Mouse (Mus musculus) liver, embryonic 16.5 days (tissue): Measurements from ENCODE around the gene Slit3. TPM values are rescaled to one million over a fixed set of nuclear protein-coding genes. Genes with fewer than 3 reads are reported as not detected.

Experiments
- ATAC-seq: fragments of 200-750 bp; cut with Nextera tagmentation; 2 replicates; pipeline ENCODE4 v1.8.0; 2017; ENCODE audit warnings: low read depth, mild to moderate bottlenecking, moderate number of reproducible peaks, moderate library complexity
- H3K27ac ChIP-seq: fragments of 300-500 bp; sonication (generic); 2 replicates; pipeline ENCODE4 v1.5.1; 2014; ENCODE audit warnings: mild to moderate bottlenecking, low read length
- H3K27me3 ChIP-seq: fragments of 300-500 bp; sonication (generic); 2 replicates; pipeline ENCODE4 v1.6.1; 2014; ENCODE audit warnings: low read depth, low read length, mixed read lengths; ENCODE audit not compliant: control insufficient read depth, insufficient read depth
- H3K36me3 ChIP-seq: fragments of 300-500 bp; sonication (generic); 2 replicates; pipeline ENCODE4 v1.6.1; 2014; ENCODE audit warnings: mild to moderate bottlenecking; ENCODE audit not compliant: control insufficient read depth, insufficient read depth
- H3K4me1 ChIP-seq: fragments of 300-500 bp; sonication (generic); 2 replicates; pipeline ENCODE4 v1.6.1; 2014; ENCODE audit warnings: low read depth, low read length, mixed read lengths; ENCODE audit not compliant: control insufficient read depth
- H3K4me2 ChIP-seq: fragments of 300-500 bp; sonication (generic); 2 replicates; pipeline ENCODE4 v1.6.1; 2014; ENCODE audit warnings: low read depth, low read length, mixed read lengths
- H3K4me3 ChIP-seq: fragments of 300-500 bp; sonication (generic); 2 replicates; pipeline ENCODE4 v1.5.1; 2014; ENCODE audit warnings: low read depth, mild to moderate bottlenecking, low read length
- H3K9ac ChIP-seq: fragments of 300-500 bp; sonication (generic); 2 replicates; pipeline ENCODE4 v1.6.1; 2014; ENCODE audit warnings: low read depth, low read length
- H3K9me3 ChIP-seq: fragments of 300-500 bp; sonication (generic); replicated peaks from 2 replicates; pipeline ENCODE4 v1.6.1; 2016; ENCODE audit warnings: low read length; ENCODE audit not compliant: control insufficient read depth
- WGBS: fragments of 180-500 bp; shearing (Covaris S2); extraction: QIAGEN DNeasy Blood & Tissue Kit; methylation state at CpG from one replicate; pipeline ENCODE4 v1.1.7; 2014; ENCODE audit not compliant: insufficient replicate concordance; 5-methylcytosine and 5-hydroxymethylcytosine counted together
- polyA plus RNA-seq: library from polyadenylated mRNA; unstranded; fragments of >200 nt; fragmentation: Nextera tagmentation; extraction: Ambion mirVana; gene quantifications from 2 replicates; pipeline ENCODE4 v1.2.1, GENCODE M21; 2015

Slit3 gene
- polyA plus RNA-seq, 1 experiment from 2014 or later = 0.22 TPM

DNA sequence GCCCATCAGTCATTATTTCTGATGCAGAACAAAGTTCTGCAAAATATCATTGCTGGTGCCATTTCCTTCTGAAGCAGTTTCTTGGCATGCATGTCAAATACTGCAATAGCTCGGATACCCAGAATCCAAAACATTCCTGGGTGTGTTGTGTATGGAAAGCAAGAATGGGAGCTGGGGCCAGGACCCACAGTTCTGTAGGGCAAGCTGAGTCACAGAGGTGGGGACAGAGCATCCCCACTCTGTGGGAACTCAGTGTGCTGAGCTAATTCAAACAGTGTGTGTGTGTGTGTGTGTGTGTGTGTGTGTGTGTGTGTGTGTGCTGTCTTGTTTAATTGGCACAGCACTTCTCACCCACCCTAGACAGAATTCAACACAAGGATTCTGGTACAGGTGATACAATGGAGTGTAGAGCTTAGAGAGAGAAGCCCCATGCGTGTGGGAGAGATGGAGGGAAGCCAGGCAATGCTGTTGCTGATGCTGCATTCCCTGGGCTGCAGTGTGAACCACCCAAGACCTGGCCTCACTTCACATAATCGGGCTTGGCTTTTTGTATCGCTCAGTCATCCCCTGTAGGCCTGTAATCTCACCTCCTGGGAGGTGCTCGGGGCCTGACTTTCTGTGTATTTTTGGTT, 161.1 kb downstream of the Slit3 start:
- H3K9ac ChIP-seq = no peak overlapping the region
- no peaks in the 10 kb centered on the region for H3K27me3 ChIP-seq
- H3K9me3 ChIP-seq = no peaks in the 10 kb centered on the region
- no peak for ATAC-seq
- no peak overlapping the region for H3K27ac ChIP-seq
- 51% methylated on average over 5 of the region's 5 CpGs for WGBS
- H3K4me1 ChIP-seq = no peaks in the 10 kb centered on the region
- no peak overlapping the region for H3K4me2 ChIP-seq
- no peak overlapping the region for H3K4me3 ChIP-seq
- no peaks in the 10 kb centered on the region for H3K36me3 ChIP-seq

DNA sequence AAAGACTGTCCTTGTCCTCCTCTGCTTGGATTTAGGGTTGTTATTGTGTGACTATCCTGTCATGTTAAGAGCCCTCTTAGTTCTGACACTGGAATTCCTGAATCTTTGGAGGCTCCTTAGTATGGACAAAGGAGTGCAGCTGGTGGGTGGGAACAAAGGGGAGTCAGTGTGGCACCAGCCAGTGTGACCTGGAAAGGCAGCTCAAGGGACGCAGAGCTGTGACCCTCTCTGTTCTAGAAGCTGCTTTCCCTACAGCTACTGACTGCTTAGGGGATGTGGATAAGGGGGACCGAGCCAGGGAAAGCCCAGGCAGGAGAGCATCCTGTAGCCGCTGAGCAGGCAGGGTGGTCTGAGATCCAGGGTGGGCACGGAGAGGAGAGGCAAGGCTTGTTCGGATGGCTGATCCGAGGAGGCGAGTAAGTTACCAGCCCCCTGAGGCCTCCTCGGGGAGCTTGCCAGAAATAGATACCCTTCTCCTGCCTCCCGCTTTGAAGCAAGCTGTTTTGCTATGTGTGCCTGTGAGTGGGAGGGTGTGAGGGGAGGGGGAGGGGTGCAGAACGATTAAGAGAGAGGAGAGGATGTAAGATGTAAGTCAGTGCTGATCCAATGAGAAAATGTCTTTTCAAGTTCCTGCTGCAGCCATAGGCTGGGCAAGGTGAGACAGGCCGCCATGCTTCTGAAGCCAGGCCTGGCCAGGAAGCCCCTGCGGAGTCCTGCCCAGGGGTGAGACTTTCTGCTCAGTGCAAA, 162.0 kb downstream of the Slit3 start:
- Histone ChIP-seq H3K4me3 (no peak overlapping the region), H3K4me1 (no peaks in the 10 kb centered on the region), H3K4me2 (no peak overlapping the region), H3K27ac (no peak overlapping the region), H3K36me3 (no peaks in the 10 kb centered on the region), H3K9ac (no peak overlapping the region), H3K27me3 (no peaks in the 10 kb centered on the region), H3K9me3 (no peaks in the 10 kb centered on the region)
- 56% methylated on average over 12 of the region's 12 CpGs for WGBS
- no peak for ATAC-seq

DNA sequence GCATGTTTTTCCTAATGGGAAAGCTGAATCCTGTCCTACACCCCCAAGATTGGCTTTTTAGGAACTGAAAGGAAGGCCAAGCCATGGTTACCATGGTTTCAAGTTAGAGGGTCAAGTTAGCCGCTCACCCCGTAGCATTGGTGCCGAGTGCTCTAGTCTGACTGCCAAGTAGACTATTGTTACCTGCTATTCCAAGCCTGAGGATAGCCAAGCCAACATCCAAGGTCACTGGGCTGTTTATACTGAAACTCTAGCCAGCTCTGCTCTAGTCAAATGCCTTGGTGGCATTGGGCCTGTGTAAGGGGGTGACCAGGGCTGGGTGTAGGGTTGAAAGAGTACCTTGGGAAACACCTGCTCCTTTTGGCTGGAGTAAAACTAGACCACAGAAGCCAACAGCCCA, 162.7 kb downstream of the Slit3 start:
- 70% methylated on average over 3 of the region's 3 CpGs for WGBS
- H3K36me3 ChIP-seq = no peaks in the 10 kb centered on the region
- no peak for ATAC-seq
- H3K9me3 ChIP-seq = no peaks in the 10 kb centered on the region
- no peaks in the 10 kb centered on the region for H3K4me1 ChIP-seq
- no peak overlapping the region for H3K4me3 ChIP-seq
- H3K9ac ChIP-seq = no peak overlapping the region
- no peak overlapping the region for H3K27ac ChIP-seq
- no peak overlapping the region for H3K4me2 ChIP-seq
- H3K27me3 ChIP-seq = no peaks in the 10 kb centered on the region

DNA sequence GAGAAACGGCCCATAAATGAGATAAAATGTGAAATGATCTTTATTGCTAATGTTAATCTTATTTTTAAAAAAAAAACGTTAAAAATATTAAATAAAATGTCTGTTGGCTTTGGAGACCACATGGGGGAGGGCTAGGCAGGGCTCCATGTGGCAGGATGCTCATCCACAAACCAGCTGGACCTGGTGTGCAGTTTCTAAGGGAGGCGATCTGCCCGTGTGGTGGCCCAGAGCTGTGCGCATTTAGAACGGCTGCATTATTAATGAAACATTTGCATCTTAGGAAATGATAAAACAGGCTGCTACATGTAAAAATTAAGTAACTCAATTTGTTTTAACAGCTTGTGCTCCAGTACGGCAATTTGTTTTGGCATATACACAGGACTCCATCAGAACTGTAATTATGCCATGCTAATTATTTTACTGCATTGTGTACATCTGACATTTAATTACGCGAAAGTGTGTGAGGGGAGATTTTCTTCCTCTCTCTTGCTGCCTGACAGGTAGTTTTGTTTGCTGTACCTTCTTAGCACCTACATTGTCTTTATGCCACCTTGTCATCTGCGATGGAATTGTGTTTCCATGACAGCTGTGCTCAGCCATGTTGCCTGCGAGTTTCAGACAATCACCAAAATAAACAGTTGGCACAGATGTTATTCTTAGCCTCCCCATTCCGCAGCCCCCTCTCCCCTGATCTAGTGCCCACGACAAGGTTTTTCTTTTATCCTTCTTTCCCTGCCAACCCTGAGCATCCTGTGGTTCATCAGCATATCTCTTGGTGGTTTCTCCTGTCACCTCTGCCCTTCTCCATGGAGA, 165.8 kb downstream of the Slit3 start:
- H3K4me1 ChIP-seq = no peaks in the 10 kb centered on the region
- no peaks in the 10 kb centered on the region for H3K27me3 ChIP-seq
- no peaks in the 10 kb centered on the region for H3K36me3 ChIP-seq
- H3K4me3 ChIP-seq = no peak overlapping the region
- no peak for ATAC-seq
- WGBS = 66% methylated on average over 13 of the region's 13 CpGs
- no peaks in the 10 kb centered on the region for H3K9me3 ChIP-seq
- H3K9ac ChIP-seq = no peak overlapping the region
- no peak overlapping the region for H3K4me2 ChIP-seq
- no peak overlapping the region for H3K27ac ChIP-seq

DNA sequence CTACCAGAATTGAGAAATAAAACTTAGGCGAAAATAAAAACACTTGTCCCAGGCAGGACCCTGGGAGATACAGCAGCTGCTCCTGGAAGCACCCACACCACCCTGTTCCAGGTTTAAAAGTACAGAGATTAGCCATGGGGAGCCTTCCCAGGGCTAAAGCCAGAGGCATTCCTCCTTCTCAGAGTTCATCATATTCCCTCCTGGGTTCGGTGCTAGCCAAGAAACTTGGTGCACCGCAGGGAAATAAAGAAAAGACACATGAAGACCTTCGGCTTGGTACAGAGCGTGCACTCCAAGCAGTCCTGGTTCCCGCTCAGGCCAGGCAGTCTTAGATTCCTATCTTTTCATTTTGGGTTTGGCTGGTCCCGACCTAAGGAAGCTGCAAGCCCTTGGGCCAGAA, 167.0 kb downstream of the Slit3 start:
- Histone ChIP-seq H3K4me3 (no peak overlapping the region), H3K27me3 (no peaks in the 10 kb centered on the region), H3K9me3 (no peaks in the 10 kb centered on the region), H3K36me3 (no peaks in the 10 kb centered on the region), H3K27ac (no peak overlapping the region), H3K4me2 (no peak overlapping the region), H3K9ac (no peak overlapping the region), H3K4me1 (no peaks in the 10 kb centered on the region)
- no peak for ATAC-seq
- 70% methylated on average over 7 of the region's 7 CpGs for WGBS

DNA sequence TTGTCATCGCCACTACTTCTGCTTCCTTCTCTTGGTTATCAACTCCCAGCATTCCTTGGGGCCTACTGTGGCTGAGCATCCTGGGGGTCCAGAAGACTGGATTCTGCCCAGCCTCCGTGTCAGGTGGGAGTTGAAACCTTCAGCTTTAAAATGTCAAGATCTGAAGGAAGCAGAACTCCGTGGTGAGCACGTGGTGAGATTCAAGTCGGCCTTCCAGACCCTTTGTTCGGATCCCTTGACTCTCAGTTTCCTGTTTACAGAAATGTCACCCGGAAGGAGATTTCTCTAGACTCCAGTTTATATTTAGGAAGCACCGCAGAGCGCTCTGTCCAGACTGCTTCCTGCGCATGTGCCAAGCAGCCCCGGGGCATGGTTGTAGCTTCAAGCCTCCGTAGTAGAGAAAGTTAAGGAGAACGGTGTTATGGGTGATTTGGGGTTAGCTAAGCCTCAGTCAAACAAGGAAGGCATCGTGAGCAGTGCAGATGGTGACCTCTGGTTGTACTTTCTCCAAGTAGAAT, 167.8 kb downstream of the Slit3 start:
- H3K4me3 ChIP-seq = no peak overlapping the region
- no peak overlapping the region for H3K4me2 ChIP-seq
- no peaks in the 10 kb centered on the region for H3K27me3 ChIP-seq
- ATAC-seq = no peak
- no peak overlapping the region for H3K27ac ChIP-seq
- no peaks in the 10 kb centered on the region for H3K4me1 ChIP-seq
- no peaks in the 10 kb centered on the region for H3K36me3 ChIP-seq
- no peak overlapping the region for H3K9ac ChIP-seq
- WGBS = 41% methylated on average over 14 of the region's 14 CpGs
- no peaks in the 10 kb centered on the region for H3K9me3 ChIP-seq

DNA sequence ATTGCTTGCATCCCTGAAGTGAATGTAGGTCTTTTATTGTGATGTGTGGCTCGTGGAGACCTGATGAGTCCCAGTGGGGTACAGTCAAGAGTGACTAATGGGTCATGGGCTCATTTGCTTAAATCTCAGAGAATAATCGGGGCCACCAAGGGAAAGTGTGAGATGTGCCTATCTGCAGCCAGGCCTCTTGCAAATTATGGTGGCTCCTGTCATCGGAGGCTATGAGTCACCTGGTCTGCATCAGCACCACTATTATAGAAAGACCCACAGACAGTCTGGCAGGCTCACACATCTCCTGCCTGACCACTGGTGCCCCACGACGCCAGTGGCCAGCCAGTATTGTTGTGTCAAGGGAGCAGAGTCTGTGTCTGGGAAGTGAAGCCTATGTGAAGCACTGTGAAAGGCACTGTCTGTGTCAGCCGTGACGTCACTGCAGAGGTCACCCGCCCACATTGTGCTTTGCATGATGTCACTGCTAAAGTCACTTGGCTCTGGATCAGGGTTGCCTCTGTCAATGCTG, 171.3 kb downstream of the Slit3 start:
- ATAC-seq = no peak
- H3K9me3 ChIP-seq = no peaks in the 10 kb centered on the region
- no peak overlapping the region for H3K9ac ChIP-seq
- no peaks in the 10 kb centered on the region for H3K36me3 ChIP-seq
- 56% methylated on average over 8 of the region's 8 CpGs for WGBS
- no peak overlapping the region for H3K27ac ChIP-seq
- H3K4me1 ChIP-seq = no peaks in the 10 kb centered on the region
- no peak overlapping the region for H3K4me2 ChIP-seq
- no peak overlapping the region for H3K4me3 ChIP-seq
- H3K27me3 ChIP-seq = no peaks in the 10 kb centered on the region

DNA sequence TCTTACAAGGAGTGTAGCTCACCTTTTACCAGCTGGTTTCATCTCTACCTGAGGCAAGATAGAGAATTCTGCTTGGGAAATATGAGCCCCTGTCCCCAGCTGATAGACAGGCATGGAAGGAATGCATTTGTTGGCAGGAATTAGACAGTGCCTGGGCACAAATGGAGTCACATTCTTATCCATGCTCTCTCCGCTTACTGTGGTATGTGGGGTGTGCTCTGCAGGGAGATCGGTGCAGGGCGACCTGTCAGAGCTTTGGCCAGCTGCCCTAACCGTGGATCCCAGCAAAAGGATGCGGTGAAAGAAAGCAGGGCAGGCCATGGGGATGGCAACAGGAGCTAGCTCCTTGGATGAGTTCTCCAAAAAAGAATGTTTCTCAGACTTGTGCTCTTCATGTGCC, 172.2 kb downstream of the Slit3 start:
- H3K36me3 ChIP-seq = no peaks in the 10 kb centered on the region
- no peak overlapping the region for H3K4me2 ChIP-seq
- no peaks in the 10 kb centered on the region for H3K27me3 ChIP-seq
- H3K9me3 ChIP-seq = no peaks in the 10 kb centered on the region
- no peak for ATAC-seq
- H3K9ac ChIP-seq = no peak overlapping the region
- no peaks in the 10 kb centered on the region for H3K4me1 ChIP-seq
- no peak overlapping the region for H3K27ac ChIP-seq
- 67% methylated on average over 5 of the region's 5 CpGs for WGBS
- H3K4me3 ChIP-seq = no peak overlapping the region
